Mouse (Mus musculus) small intestine, adult 2 months (tissue): ENCODE results near the gene Nr2f2. TPM values are rescaled to one million over a fixed set of nuclear protein-coding genes. Genes with fewer than 3 reads are reported as not detected.

ENCODE experiments used
- H3K27ac ChIP-seq: fragments of 200-500 bp; 2 replicates; pipeline ENCODE4 v1.5.1; 2012; ENCODE audit warnings: low read depth, low read length, control low read depth, inconsistent platforms; ENCODE audit not compliant: insufficient read depth
- H3K27me3 ChIP-seq: fragments of 200-500 bp; 2 replicates; pipeline ENCODE4 v1.6.1; 2012; ENCODE audit warnings: mild to moderate bottlenecking, moderate library complexity, low read length, inconsistent platforms; ENCODE audit not compliant: control insufficient read depth, insufficient read depth
- H3K36me3 ChIP-seq: fragments of 200-500 bp; 2 replicates; pipeline ENCODE4 v1.6.1; 2012; ENCODE audit warnings: mild to moderate bottlenecking, low read length, control low read depth, inconsistent platforms; ENCODE audit not compliant: control insufficient read depth, insufficient read depth
- H3K4me1 ChIP-seq: fragments of 200-500 bp; 2 replicates; pipeline ENCODE4 v1.6.1; 2012; ENCODE audit warnings: low read length, inconsistent platforms, mixed read lengths; ENCODE audit not compliant: control insufficient read depth, insufficient read depth, insufficient read length
- H3K4me3 ChIP-seq: fragments of 200-500 bp; 2 replicates; pipeline ENCODE4 v1.5.1; 2012; ENCODE audit warnings: low read depth, mild to moderate bottlenecking, control low read depth, inconsistent platforms, low read length, moderate library complexity
- CTCF ChIP-seq: fragments of 200-500 bp; IDR thresholded peaks from 2 replicates; pipeline ENCODE4 v1.5.1; 2012; ENCODE audit warnings: low read depth, mild to moderate bottlenecking, control low read depth, inconsistent platforms, low read length, moderate library complexity, mixed read lengths; ENCODE audit not compliant: insufficient replicate concordance, insufficient read length; ENCODE audit errors: extremely low read depth
- POLR2A ChIP-seq: fragments of 200-500 bp; IDR thresholded peaks from 2 replicates; pipeline ENCODE4 v1.6.1; 2012; ENCODE audit warnings: low read depth, mild to moderate bottlenecking, control low read depth, inconsistent platforms, low read length, moderate library complexity
- WGBS: fragments of 180-500 bp; shearing (Covaris S2); methylation state at CpG from one replicate; pipeline ENCODE4 v1.1.7; 2018; 5-methylcytosine and 5-hydroxymethylcytosine counted together
- polyA plus RNA-seq: library from polyadenylated mRNA; depleted of rRNA; stranded (reverse); fragments of >200 nt; gene quantifications from 2 replicates; pipeline ENCODE4 v1.2.3, GENCODE M21; 2012

Nr2f2 gene
- polyA plus RNA-seq, 1 experiment, result 35.0 TPM

GRCm38 (mm10) chr7:70407123-70407522, 40.6 kb upstream of the Nr2f2 start:
- Histone ChIP-seq H3K27me3 (no peaks in the 10 kb centered on the region), H3K27ac (no peak overlapping the region), H3K36me3 (no peaks in the 10 kb centered on the region), H3K4me3 (no peak overlapping the region), H3K4me1 (no peaks in the 10 kb centered on the region)
- TF ChIP-seq CTCF (no peak), POLR2A (no peak)
- 81% methylated on average over 11 of the region's 11 CpGs for WGBS

GRCm38 (mm10) chr7:70406527-70406926, 40.0 kb upstream of the Nr2f2 start:
- WGBS, result 89% methylated on average over 11 of the region's 11 CpGs
- no peak overlapping the region for H3K27ac ChIP-seq
- TF ChIP-seq POLR2A (no peak), CTCF (no peak)

GRCm38 (mm10) chr7:70405466-70405865, 38.9 kb upstream of the Nr2f2 start:
- no peaks in the 10 kb centered on the region for H3K27me3 ChIP-seq
- no peaks in the 10 kb centered on the region for H3K4me1 ChIP-seq
- no peaks in the 10 kb centered on the region for H3K36me3 ChIP-seq
- no peak overlapping the region for H3K4me3 ChIP-seq
- 23% methylated on average over 2 of the region's 2 CpGs for WGBS
- no peak overlapping the region for H3K27ac ChIP-seq
- no peak for TF ChIP-seq POLR2A
- no peak for TF ChIP-seq CTCF

More at GRCm38 (mm10) chr7:70406527-70406926, 40.0 kb upstream of the Nr2f2 start:
- no peak overlapping the region for H3K4me3 ChIP-seq
- no peaks in the 10 kb centered on the region for H3K36me3 ChIP-seq
- no peaks in the 10 kb centered on the region for H3K27me3 ChIP-seq
- H3K4me1 ChIP-seq, result no peaks in the 10 kb centered on the region

- WGBS, result 82% methylated on average over 4 of the region's 4 CpGs
- Histone ChIP-seq H3K4me1 (no peaks in the 10 kb centered on the region), H3K36me3 (no peaks in the 10 kb centered on the region), H3K27ac (no peak overlapping the region), H3K4me3 (no peak overlapping the region), H3K27me3 (no peaks in the 10 kb centered on the region)
- TF ChIP-seq POLR2A (no peak), CTCF (no peak)
These were observed 16.3 kb upstream of the Nr2f2 start for GRCm38 (mm10) chr7:70382828-70383227.

- 93% methylated on average over 14 of the region's 14 CpGs for WGBS
- H3K4me1 ChIP-seq, result no peaks in the 10 kb centered on the region
- H3K4me3 ChIP-seq, result no peak overlapping the region
- TF ChIP-seq CTCF (no peak), POLR2A (no peak)
- no peaks in the 10 kb centered on the region for H3K36me3 ChIP-seq
- H3K27ac ChIP-seq, result no peak overlapping the region
- H3K27me3 ChIP-seq, result no peaks in the 10 kb centered on the region
These were observed 15.1 kb upstream of the Nr2f2 start for GRCm38 (mm10) chr7:70381409-70382244.

GRCm38 (mm10) chr7:70380943-70381342, 14.4 kb upstream of the Nr2f2 start:
- Histone ChIP-seq H3K27ac (no peak overlapping the region), H3K4me3 (no peak overlapping the region), H3K36me3 (no peaks in the 10 kb centered on the region), H3K4me1 (no peaks in the 10 kb centered on the region), H3K27me3 (no peaks in the 10 kb centered on the region)
- TF ChIP-seq POLR2A, result no peak
- no peak for TF ChIP-seq CTCF
- 76% methylated on average over 3 of the region's 3 CpGs for WGBS

GRCm38 (mm10) chr7:70380246-70380645, 13.7 kb upstream of the Nr2f2 start:
- TF ChIP-seq POLR2A, result no peak
- TF ChIP-seq CTCF, result no peak
- Histone ChIP-seq H3K4me3 (no peak overlapping the region), H3K4me1 (no peaks in the 10 kb centered on the region), H3K27me3 (no peaks in the 10 kb centered on the region), H3K36me3 (no peaks in the 10 kb centered on the region), H3K27ac (no peak overlapping the region)
- WGBS, result 50% methylated on average over 3 of the region's 3 CpGs
